Mouse (Mus musculus) embryonic fibroblast, embryonic 13.5 days (primary cell): Measurements from ENCODE around the gene Gm21915.

Experiments used
- CTCF ChIP-seq: IDR thresholded peaks from 2 replicates; pipeline ENCODE4 v1.5.1; 2011; ENCODE audit warnings: mild to moderate bottlenecking, control low read depth, low read length, moderate library complexity, borderline replicate concordance; ENCODE audit not compliant: insufficient read depth
- POLR2A ChIP-seq: IDR thresholded peaks from 2 replicates; pipeline ENCODE4 v1.6.1; 2011; ENCODE audit warnings: low read depth, mild to moderate bottlenecking, control low read depth, low read length, moderate library complexity

GRCm38 (mm10) chr9:40675203-40675958 lies 5.0 kb downstream of the Gm21915 start:
- no peak for TF ChIP-seq POLR2A
- TF ChIP-seq CTCF, result no peak
